Mouse (Mus musculus) ES-Bruce4 (cell line): ENCODE measurements around the gene Mycl. TPM values are rescaled to one million over a fixed set of nuclear protein-coding genes. Genes with fewer than 3 reads are reported as not detected.

Source experiments
- H3K27ac ChIP-seq: 2 replicates; pipeline ENCODE4 v1.5.1; 2012; ENCODE audit warnings: low read length, inconsistent platforms; ENCODE audit not compliant: insufficient read depth
- H3K27me3 ChIP-seq: 2 replicates; pipeline ENCODE4 v1.6.1; 2012; ENCODE audit warnings: mild to moderate bottlenecking, low read length, inconsistent platforms; ENCODE audit not compliant: control insufficient read depth, poor library complexity, insufficient read depth, severe bottlenecking
- H3K36me3 ChIP-seq: 2 replicates; pipeline ENCODE4 v1.6.1; 2012; ENCODE audit warnings: inconsistent platforms, mild to moderate bottlenecking, low read length, moderate library complexity; ENCODE audit not compliant: control insufficient read depth, poor library complexity, insufficient read depth, severe bottlenecking
- H3K4me1 ChIP-seq: one replicate; pipeline ENCODE4 v1.8.1; 2011; ENCODE audit warnings: low read length; ENCODE audit not compliant: control insufficient read depth, insufficient read depth
- H3K4me3 ChIP-seq: 2 replicates; pipeline ENCODE4 v1.5.1; 2011; ENCODE audit warnings: low read depth, mild to moderate bottlenecking, low read length
- H3K9ac ChIP-seq: 2 replicates; pipeline ENCODE4 v1.6.1; 2012; ENCODE audit warnings: low read depth, mild to moderate bottlenecking, inconsistent platforms; ENCODE audit not compliant: poor library complexity, severe bottlenecking
- H3K9me3 ChIP-seq: replicated peaks from 2 replicates; pipeline ENCODE4 v1.6.1; 2012; ENCODE audit warnings: mild to moderate bottlenecking, low read length, inconsistent platforms; ENCODE audit not compliant: control insufficient read depth, poor library complexity, insufficient read depth, severe bottlenecking
- CTCF ChIP-seq: IDR thresholded peaks from one replicate; pipeline ENCODE4 v1.8.1; 2011; ENCODE audit warnings: low read depth, low read length
- EP300 ChIP-seq: IDR thresholded peaks from 2 replicates; pipeline ENCODE4 v1.6.1; 2011; ENCODE audit warnings: low read depth, low read length; ENCODE audit not compliant: insufficient read depth
- POLR2A ChIP-seq: IDR thresholded peaks from one replicate; pipeline ENCODE4 v1.8.1; 2011; ENCODE audit warnings: low read length; ENCODE audit not compliant: insufficient read depth
- polyA plus RNA-seq: library from polyadenylated mRNA; stranded (reverse); fragments of >200 nt; gene quantifications from 2 replicates; pipeline ENCODE4 v1.2.4, GENCODE M21; 2011; ENCODE audit warnings: low read depth; ENCODE audit not compliant: missing spikeins, insufficient read depth, insufficient read length

The Mycl gene
- polyA plus RNA-seq, 1 experiment = 16.8 TPM

- H3K36me3 ChIP-seq = no peaks in the 10 kb centered on the region
- H3K27me3 ChIP-seq = no peaks in the 10 kb centered on the region
- no peaks in the 10 kb centered on the region for H3K9me3 ChIP-seq
- no peak for TF ChIP-seq CTCF
- TF ChIP-seq EP300 = no peak
- TF ChIP-seq POLR2A = no peak
- H3K4me3 ChIP-seq = no peak overlapping the region
- peaks cover 2% of the 10 kb centered on the region for H3K4me1 ChIP-seq
- H3K9ac ChIP-seq = no peak overlapping the region
- H3K27ac ChIP-seq = no peak overlapping the region
These were observed 18.6 kb upstream of the Mycl start for GRCm38 (mm10) chr4:122976885-122977284.

DNA sequence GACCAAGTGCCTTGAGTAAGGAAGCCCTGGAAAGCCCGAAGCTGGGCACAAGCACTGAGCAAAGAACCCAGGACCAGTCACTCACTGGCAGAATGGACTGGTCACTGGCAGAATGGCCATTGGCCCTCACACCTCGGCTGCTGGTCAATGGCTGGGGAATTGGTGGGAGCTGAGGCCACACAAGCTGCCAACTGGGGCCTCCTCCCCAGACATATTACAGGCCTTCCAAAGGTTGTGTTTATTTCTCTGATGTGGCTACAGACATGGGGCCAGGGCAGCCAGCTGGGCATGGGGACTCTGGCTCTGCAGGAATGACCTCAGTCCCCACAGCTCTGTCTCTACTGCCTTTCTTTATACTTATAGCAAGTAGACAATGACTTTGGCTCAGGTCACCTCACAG is 16.6 kb upstream of the Mycl start:
- H3K4me3 ChIP-seq = no peak overlapping the region
- no peaks in the 10 kb centered on the region for H3K36me3 ChIP-seq
- H3K9me3 ChIP-seq = no peaks in the 10 kb centered on the region
- H3K27me3 ChIP-seq = no peaks in the 10 kb centered on the region
- H3K4me1 ChIP-seq = peaks cover 6% of the 10 kb centered on the region
- no peak overlapping the region for H3K9ac ChIP-seq
- TF ChIP-seq POLR2A = no peak
- no peak for TF ChIP-seq CTCF
- no peak for TF ChIP-seq EP300
- no peak overlapping the region for H3K27ac ChIP-seq

- H3K27me3 ChIP-seq = no peaks in the 10 kb centered on the region
- TF ChIP-seq POLR2A (no peak), CTCF (no peak)
- H3K4me3 ChIP-seq = no peak overlapping the region
These were observed 15.6 kb upstream of the Mycl start for GRCm38 (mm10) chr4:122979826-122980225.

DNA sequence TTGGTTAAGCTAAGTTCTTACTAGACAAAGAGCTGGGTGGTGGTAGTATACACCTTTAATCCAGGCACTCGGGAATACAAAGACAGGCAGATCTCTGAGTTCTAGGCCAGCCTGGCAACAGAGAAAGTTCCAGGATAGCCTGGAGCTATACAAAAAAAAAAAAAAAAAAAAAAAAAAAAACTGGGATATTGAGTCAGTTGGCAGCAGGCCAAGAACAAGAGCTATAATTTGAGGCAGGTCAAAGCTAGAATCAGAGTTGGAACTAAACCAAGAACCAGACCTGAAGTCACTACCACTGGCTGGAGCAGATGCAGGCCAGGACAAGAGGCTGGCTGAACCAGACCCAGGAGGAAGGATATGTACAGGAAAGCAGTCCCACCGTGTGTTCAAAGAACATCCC is 14.8 kb upstream of the Mycl start:
- Histone ChIP-seq H3K27ac (no peak overlapping the region), H3K27me3 (no peaks in the 10 kb centered on the region), H3K4me3 (no peak overlapping the region), H3K36me3 (no peaks in the 10 kb centered on the region), H3K4me1 (peaks cover 6% of the 10 kb centered on the region), H3K9ac (no peak overlapping the region), H3K9me3 (no peaks in the 10 kb centered on the region)
- no peak for TF ChIP-seq POLR2A

More at GRCm38 (mm10) chr4:122979826-122980225, 15.6 kb upstream of the Mycl start:
- Histone ChIP-seq H3K9ac (no peak overlapping the region), H3K36me3 (no peaks in the 10 kb centered on the region), H3K4me1 (peaks cover 6% of the 10 kb centered on the region), H3K27ac (no peak overlapping the region), H3K9me3 (no peaks in the 10 kb centered on the region)

DNA sequence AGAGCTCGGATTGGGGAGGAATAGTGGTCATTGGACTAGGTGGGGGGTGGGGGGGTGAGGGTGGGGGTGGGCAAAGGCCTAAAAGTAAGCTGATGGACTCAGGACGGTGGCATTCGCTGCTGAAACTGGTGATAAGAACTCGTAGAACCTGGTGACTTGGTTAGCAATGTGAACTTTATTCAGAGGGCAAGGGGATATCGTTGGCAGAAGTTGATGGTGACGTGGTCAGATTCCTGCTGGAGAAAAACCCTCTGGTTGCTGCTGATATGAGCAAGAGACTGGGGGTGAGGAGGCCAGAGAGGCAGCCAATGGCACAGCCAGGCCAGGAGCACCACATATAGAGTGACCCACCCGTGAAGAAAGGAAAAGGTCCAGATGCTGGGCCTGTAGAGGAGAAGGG is 14.2 kb upstream of the Mycl start:
- TF ChIP-seq CTCF = no peak
- no peak for TF ChIP-seq EP300
- no peak for TF ChIP-seq POLR2A
- Histone ChIP-seq H3K9me3 (no peaks in the 10 kb centered on the region), H3K4me1 (peaks cover 6% of the 10 kb centered on the region), H3K27me3 (no peaks in the 10 kb centered on the region), H3K36me3 (no peaks in the 10 kb centered on the region), H3K4me3 (no peak overlapping the region), H3K9ac (no peak overlapping the region), H3K27ac (no peak overlapping the region)

- H3K4me1 ChIP-seq = peaks cover 6% of the 10 kb centered on the region
- no peak overlapping the region for H3K27ac ChIP-seq
- TF ChIP-seq CTCF = no peak
- no peak for TF ChIP-seq POLR2A
- TF ChIP-seq EP300 = no peak
- no peaks in the 10 kb centered on the region for H3K36me3 ChIP-seq
- no peaks in the 10 kb centered on the region for H3K9me3 ChIP-seq
- no peak overlapping the region for H3K9ac ChIP-seq
- H3K27me3 ChIP-seq = no peaks in the 10 kb centered on the region
- no peak overlapping the region for H3K4me3 ChIP-seq
These were observed 13.5 kb upstream of the Mycl start for GRCm38 (mm10) chr4:122981930-122982329.

GRCm38 (mm10) chr4:122982537-122982936 is 12.9 kb upstream of the Mycl start:
- no peaks in the 10 kb centered on the region for H3K27me3 ChIP-seq
- no peak overlapping the region for H3K4me3 ChIP-seq
- no peaks in the 10 kb centered on the region for H3K9me3 ChIP-seq
- no peak overlapping the region for H3K9ac ChIP-seq
- no peaks in the 10 kb centered on the region for H3K36me3 ChIP-seq
- peaks cover 6% of the 10 kb centered on the region for H3K4me1 ChIP-seq
- H3K27ac ChIP-seq = no peak overlapping the region
- TF ChIP-seq CTCF (no peak), POLR2A (no peak), EP300 (no peak)
